Mouse (Mus musculus): ENCODE measurements around the gene 4930447C04Rik. TPM values are rescaled to one million over a fixed set of nuclear protein-coding genes. Genes with fewer than 3 reads are reported as not detected.
A peak's percentile ranks its signal among the peaks of the same experiment; 100 is the strongest.

4930447C04Rik gene
- polyA plus RNA-seq (2015; fragmentation: Nextera tagmentation; extraction: Ambion mirVana) = 6.5 and 6.7 TPM in 2 replicates

GRCm38 (mm10) chr12:72940071-72940821, at the start of gene 4930447C04Rik:
4930447C04Rik (minus strand) TSS chr12:72940774.
- no peak for ATAC-seq (ENCODE audit: low FRiP score, low read depth)
- 1% methylated on average over 39 of the region's 39 CpGs for WGBS
- H3K27me3 ChIP-seq = peaks cover 93% of the 10 kb centered on the region
- H3K9ac ChIP-seq = no peak within 1 kb of the TSS
- 0 out of 2 replicates have a peak within 1 kb of the TSS, but pooled peaks have one; percentile 3 for H3K4me3 ChIP-seq
- H3K4me1 ChIP-seq (replicated peaks) = peaks cover 6% of the 10 kb centered on the region
- H3K4me2 ChIP-seq = peak within 1 kb of the TSS; percentile 22; the same call in 1 of the 2 replicates
- no peak within 1 kb of the TSS for H3K27ac ChIP-seq (replicated peaks)
- H3K9me3 ChIP-seq = no peaks in the 10 kb centered on the region
- H3K36me3 ChIP-seq = no peaks in the 10 kb centered on the region

GRCm38 (mm10) chr12:72983071-72983857, 42.7 kb upstream of the 4930447C04Rik start:
- no peaks in the 10 kb centered on the region for H3K4me1 ChIP-seq (replicated peaks)
- H3K4me3 ChIP-seq = no peak overlapping the region
- 88% methylated on average over 8 of the region's 8 CpGs for WGBS
- ATAC-seq (ENCODE audit: low FRiP score, low read depth) = no peak
- no peak overlapping the region for H3K9ac ChIP-seq
- 0 out of 2 replicates have a peak, but pooled peaks cover 6% of the 10 kb centered on the region for H3K27me3 ChIP-seq
- H3K36me3 ChIP-seq = no peaks in the 10 kb centered on the region
- H3K4me2 ChIP-seq = no peak overlapping the region
- no peaks in the 10 kb centered on the region for H3K9me3 ChIP-seq
- no peak overlapping the region for H3K27ac ChIP-seq (replicated peaks)

- 83% methylated on average over 10 of the region's 10 CpGs for WGBS
- no peaks in the 10 kb centered on the region for H3K4me1 ChIP-seq (replicated peaks)
- no peaks in the 10 kb centered on the region for H3K36me3 ChIP-seq
- 0 out of 2 replicates have a peak, but pooled peaks cover 9% of the 10 kb centered on the region for H3K27me3 ChIP-seq
- H3K4me2 ChIP-seq = no peak overlapping the region
- H3K4me3 ChIP-seq = no peak overlapping the region
- no peak overlapping the region for H3K9ac ChIP-seq
- no peak overlapping the region for H3K27ac ChIP-seq (replicated peaks)
- H3K9me3 ChIP-seq = no peaks in the 10 kb centered on the region
- no peak for ATAC-seq (ENCODE audit: low FRiP score, low read depth)
Measured at GRCm38 (mm10) chr12:72982616-72983015, 42.0 kb upstream of the 4930447C04Rik start.

GRCm38 (mm10) chr12:72979236-72979635, 38.7 kb upstream of the 4930447C04Rik start:
- 83% methylated on average over 5 of the region's 5 CpGs for WGBS
- peaks cover 27% of the 10 kb centered on the region for H3K27me3 ChIP-seq
- H3K27ac ChIP-seq (replicated peaks) = no peak overlapping the region
- no peak overlapping the region for H3K9ac ChIP-seq
- no peak overlapping the region for H3K4me2 ChIP-seq
- no peaks in the 10 kb centered on the region for H3K9me3 ChIP-seq
- no peaks in the 10 kb centered on the region for H3K36me3 ChIP-seq
- H3K4me1 ChIP-seq (replicated peaks) = no peaks in the 10 kb centered on the region
- no peak for ATAC-seq (ENCODE audit: low FRiP score, low read depth)
- H3K4me3 ChIP-seq = no peak overlapping the region

- peaks cover 37% of the 10 kb centered on the region for H3K27me3 ChIP-seq
- no peak overlapping the region for H3K4me2 ChIP-seq
Measured at GRCm38 (mm10) chr12:72977851-72978250, 37.3 kb upstream of the 4930447C04Rik start.

GRCm38 (mm10) chr12:72976718-72977117, 36.1 kb upstream of the 4930447C04Rik start:
- Histone ChIP-seq H3K9ac (no peak overlapping the region), H3K4me1 (replicated peaks) (no peaks in the 10 kb centered on the region), H3K4me2 (peak overlapping the region; percentile 42), H3K4me3 (0 out of 2 replicates have a peak overlapping the region, but pooled peaks have one; percentile 12), H3K27me3 (peaks cover 42% of the 10 kb centered on the region), H3K36me3 (no peaks in the 10 kb centered on the region), H3K27ac (replicated peaks) (no peak overlapping the region), H3K9me3 (no peaks in the 10 kb centered on the region)
- under 1% methylated on average over 12 of the region's 12 CpGs for WGBS
- ATAC-seq (ENCODE audit: low FRiP score, low read depth) = peak; percentile 79; the same call in 1 of the 2 replicates

More at GRCm38 (mm10) chr12:72977851-72978250, 37.3 kb upstream of the 4930447C04Rik start:
- H3K4me1 ChIP-seq (replicated peaks) = no peaks in the 10 kb centered on the region
- no peaks in the 10 kb centered on the region for H3K9me3 ChIP-seq
- no peaks in the 10 kb centered on the region for H3K36me3 ChIP-seq
- 87% methylated on average over 3 of the region's 3 CpGs for WGBS
- no peak overlapping the region for H3K27ac ChIP-seq (replicated peaks)
- no peak overlapping the region for H3K9ac ChIP-seq
- no peak for ATAC-seq (ENCODE audit: low FRiP score, low read depth)
- no peak overlapping the region for H3K4me3 ChIP-seq

- no peak overlapping the region for H3K9ac ChIP-seq
- WGBS = 9% methylated on average over 7 of the region's 7 CpGs
Measured at GRCm38 (mm10) chr12:72976172-72976571, 35.6 kb upstream of the 4930447C04Rik start.

GRCm38 (mm10) chr12:72973161-72973560, 32.6 kb upstream of the 4930447C04Rik start:
- Histone ChIP-seq H3K36me3 (no peaks in the 10 kb centered on the region), H3K9ac (no peak overlapping the region), H3K4me1 (replicated peaks) (no peaks in the 10 kb centered on the region), H3K27ac (replicated peaks) (no peak overlapping the region), H3K9me3 (no peaks in the 10 kb centered on the region), H3K27me3 (peaks cover 55% of the 10 kb centered on the region), H3K4me3 (no peak overlapping the region), H3K4me2 (no peak overlapping the region)
- ATAC-seq (ENCODE audit: low FRiP score, low read depth) = no peak
- 7% methylated on average over 6 of the region's 6 CpGs for WGBS

More at GRCm38 (mm10) chr12:72976172-72976571, 35.6 kb upstream of the 4930447C04Rik start:
- no peaks in the 10 kb centered on the region for H3K36me3 ChIP-seq
- no peaks in the 10 kb centered on the region for H3K9me3 ChIP-seq
- 0 out of 2 replicates have a peak overlapping the region, but pooled peaks have one; percentile 12 for H3K4me3 ChIP-seq
- no peak for ATAC-seq (ENCODE audit: low FRiP score, low read depth)
- H3K4me2 ChIP-seq = peak overlapping the region; percentile 42
- no peaks in the 10 kb centered on the region for H3K4me1 ChIP-seq (replicated peaks)
- H3K27ac ChIP-seq (replicated peaks) = no peak overlapping the region
- H3K27me3 ChIP-seq = peaks cover 47% of the 10 kb centered on the region

GRCm38 (mm10) chr12:72970620-72971019, 30.0 kb upstream of the 4930447C04Rik start:
- Histone ChIP-seq H3K4me3 (no peak overlapping the region), H3K4me1 (replicated peaks) (no peaks in the 10 kb centered on the region), H3K27ac (replicated peaks) (no peak overlapping the region), H3K4me2 (no peak overlapping the region), H3K36me3 (no peaks in the 10 kb centered on the region), H3K9me3 (no peaks in the 10 kb centered on the region), H3K9ac (no peak overlapping the region), H3K27me3 (peaks cover 48% of the 10 kb centered on the region)
- WGBS = 59% methylated on average over 14 of the region's 14 CpGs
- no peak for ATAC-seq (ENCODE audit: low FRiP score, low read depth)

GRCm38 (mm10) chr12:72967541-72967940, 27.0 kb upstream of the 4930447C04Rik start:
- Histone ChIP-seq H3K27me3 (peaks cover 34% of the 10 kb centered on the region), H3K36me3 (no peaks in the 10 kb centered on the region), H3K4me1 (replicated peaks) (no peaks in the 10 kb centered on the region), H3K4me3 (no peak overlapping the region), H3K9ac (no peak overlapping the region), H3K4me2 (no peak overlapping the region), H3K27ac (replicated peaks) (no peak overlapping the region), H3K9me3 (no peaks in the 10 kb centered on the region)
- 87% methylated on average over 7 of the region's 7 CpGs for WGBS
- no peak for ATAC-seq (ENCODE audit: low FRiP score, low read depth)

GRCm38 (mm10) chr12:72962761-72963160, 22.2 kb upstream of the 4930447C04Rik start:
- no peak overlapping the region for H3K4me3 ChIP-seq
- WGBS = 43% methylated on average over 6 of the region's 6 CpGs
- no peak for ATAC-seq (ENCODE audit: low FRiP score, low read depth)
- H3K27ac ChIP-seq (replicated peaks) = no peak overlapping the region
- H3K9me3 ChIP-seq = no peaks in the 10 kb centered on the region
- H3K9ac ChIP-seq = no peak overlapping the region
- no peaks in the 10 kb centered on the region for H3K4me1 ChIP-seq (replicated peaks)
- no peak overlapping the region for H3K4me2 ChIP-seq
- no peaks in the 10 kb centered on the region for H3K36me3 ChIP-seq
- peaks cover 15% of the 10 kb centered on the region; the same call in 1 of the 2 replicates for H3K27me3 ChIP-seq

GRCm38 (mm10) chr12:72958446-72958845, 17.9 kb upstream of the 4930447C04Rik start:
- H3K27ac ChIP-seq (replicated peaks) = no peak overlapping the region
- peaks cover 25% of the 10 kb centered on the region for H3K27me3 ChIP-seq
- H3K4me3 ChIP-seq = no peak overlapping the region
- no peaks in the 10 kb centered on the region for H3K4me1 ChIP-seq (replicated peaks)
- no peak overlapping the region for H3K9ac ChIP-seq
- no peak for ATAC-seq (ENCODE audit: low FRiP score, low read depth)
- 86% methylated on average over 3 of the region's 3 CpGs for WGBS
- H3K4me2 ChIP-seq = no peak overlapping the region
- no peaks in the 10 kb centered on the region for H3K9me3 ChIP-seq
- H3K36me3 ChIP-seq = no peaks in the 10 kb centered on the region
